Mouse (Mus musculus) thymus, adult 2 months (tissue): ENCODE results near the gene Insl3. TPM values are rescaled to one million over a fixed set of nuclear protein-coding genes. Genes with fewer than 3 reads are reported as not detected.

ENCODE experiments used
- DNase-seq: peaks from one replicate; pipeline ENCODE4 v3.0.0; 2021
- H3K27ac ChIP-seq: fragments of 200-500 bp; 2 replicates; pipeline ENCODE4 v1.5.1; 2012; ENCODE audit warnings: low read length, control low read depth; ENCODE audit not compliant: control insufficient read depth, insufficient read depth
- H3K27me3 ChIP-seq: fragments of 200-500 bp; 2 replicates; pipeline ENCODE4 v1.6.1; 2012; ENCODE audit warnings: mild to moderate bottlenecking, low read length, moderate library complexity, mixed read lengths; ENCODE audit not compliant: control insufficient read depth, insufficient read depth
- H3K36me3 ChIP-seq: fragments of 200-500 bp; 2 replicates; pipeline ENCODE4 v1.6.1; 2012; ENCODE audit warnings: mild to moderate bottlenecking, low read length, moderate library complexity; ENCODE audit not compliant: control insufficient read depth, insufficient read depth
- H3K4me1 ChIP-seq: fragments of 200-500 bp; replicated peaks from 2 replicates; pipeline ENCODE4 v1.6.1; 2012; ENCODE audit warnings: low read length; ENCODE audit not compliant: control insufficient read depth, insufficient read depth
- H3K4me3 ChIP-seq: fragments of 200-500 bp; 2 replicates; pipeline ENCODE4 v1.5.1; 2012; ENCODE audit warnings: mild to moderate bottlenecking, low read length, control low read depth, moderate library complexity; ENCODE audit not compliant: control insufficient read depth, insufficient read depth
- CTCF ChIP-seq: fragments of 200-500 bp; IDR thresholded peaks from 2 replicates; pipeline ENCODE4 v1.5.1; 2012; ENCODE audit warnings: mild to moderate bottlenecking, control low read depth, low read length, moderate library complexity, borderline replicate concordance; ENCODE audit not compliant: control insufficient read depth, poor library complexity, insufficient read depth; ENCODE audit errors: extremely low read depth
- POLR2A ChIP-seq: fragments of 200-500 bp; IDR thresholded peaks from 2 replicates; pipeline ENCODE4 v1.6.1; 2012; ENCODE audit warnings: mild to moderate bottlenecking, low read length, control low read depth, moderate library complexity; ENCODE audit not compliant: control insufficient read depth, poor library complexity, insufficient read depth; ENCODE audit errors: extremely low read depth
- WGBS: fragments of 180-500 bp; shearing (Covaris S2); methylation state at CpG from one replicate; pipeline ENCODE4 v1.1.7; 2018; 5-methylcytosine and 5-hydroxymethylcytosine counted together
- polyA plus RNA-seq: library from polyadenylated mRNA; depleted of rRNA; stranded (reverse); fragments of >200 nt; gene quantifications from 2 replicates; pipeline ENCODE4 v1.2.3, GENCODE M21; 2012

Gene Insl3
- polyA plus RNA-seq, 1 experiment: 56.8 TPM

- DNase-seq: no peak
- no peaks in the 10 kb centered on the region for H3K36me3 ChIP-seq
- no peak overlapping the region for H3K27ac ChIP-seq
- peak overlapping the region; percentile 42 for H3K4me3 ChIP-seq
- no peaks in the 10 kb centered on the region; the same call in 1 of the 2 replicates for H3K27me3 ChIP-seq
- 2% methylated on average over 60 of the region's 64 CpGs for WGBS
- H3K4me1 ChIP-seq: peaks cover 36% of the 10 kb centered on the region
- TF ChIP-seq POLR2A (no peak), CTCF (no peak)
Observed at GRCm38 (mm10) chr8:71670621-71671548, 18.1 kb upstream of the Insl3 start.

- under 1% methylated on average over 42 of the region's 42 CpGs for WGBS
- peak; percentile 91 for DNase-seq
- peaks cover 35% of the 10 kb centered on the region for H3K4me1 ChIP-seq
Observed at GRCm38 (mm10) chr8:71671549-71671965, 17.5 kb upstream of the Insl3 start, which contains the start of gene Unc13a. Unc13a (minus strand) TSS chr8:71671757.

GRCm38 (mm10) chr8:71672168-71672735, 16.8 kb upstream of the Insl3 start:
- Histone ChIP-seq H3K36me3 (no peaks in the 10 kb centered on the region), H3K4me1 (peaks cover 39% of the 10 kb centered on the region), H3K27me3 (no peaks in the 10 kb centered on the region; the same call in 1 of the 2 replicates), H3K27ac (no peak overlapping the region), H3K4me3 (no peak overlapping the region)
- no peak for TF ChIP-seq POLR2A
- TF ChIP-seq CTCF: no peak
- DNase-seq: no peak
- 80% methylated on average over 6 of the region's 6 CpGs for WGBS

More at GRCm38 (mm10) chr8:71671549-71671965, 17.5 kb upstream of the Insl3 start, which contains the start of gene Unc13a:
- H3K27ac ChIP-seq: no peak within 1 kb of the TSS
- no peaks in the 10 kb centered on the region; the same call in 1 of the 2 replicates for H3K27me3 ChIP-seq
- no peaks in the 10 kb centered on the region for H3K36me3 ChIP-seq
- TF ChIP-seq POLR2A (0 out of 2 replicates have a peak, but pooled peaks have one; percentile 21), CTCF (peak; percentile 50; the same call in 1 of the 2 replicates)
- peak within 1 kb of the TSS; percentile 42 for H3K4me3 ChIP-seq

- TF ChIP-seq POLR2A (no peak), CTCF (no peak)
- WGBS: 98% methylated on average over 2 of the region's 2 CpGs
- Histone ChIP-seq H3K27ac (no peak overlapping the region), H3K4me3 (no peak overlapping the region), H3K27me3 (no peaks in the 10 kb centered on the region; the same call in 1 of the 2 replicates), H3K36me3 (no peaks in the 10 kb centered on the region), H3K4me1 (peaks cover 37% of the 10 kb centered on the region)
- no peak for DNase-seq
Observed at GRCm38 (mm10) chr8:71674071-71674470, 14.9 kb upstream of the Insl3 start.

- no peaks in the 10 kb centered on the region; the same call in 1 of the 2 replicates for H3K27me3 ChIP-seq
- no peak for DNase-seq
- H3K27ac ChIP-seq: peak overlapping the region; percentile 70; the same call in 1 of the 2 replicates
- H3K4me1 ChIP-seq: peaks cover 32% of the 10 kb centered on the region
- H3K4me3 ChIP-seq: peak overlapping the region; percentile 67; the same call in 1 of the 2 replicates
- TF ChIP-seq POLR2A (no peak), CTCF (no peak)
- 28% methylated on average over 9 of the region's 9 CpGs for WGBS
- no peaks in the 10 kb centered on the region for H3K36me3 ChIP-seq
Observed at GRCm38 (mm10) chr8:71675456-71676019, 13.5 kb upstream of the Insl3 start.
